Mouse (Mus musculus): ENCODE measurements around the gene Gm15319.
"Not testable (repeated sequence)": the region's sequence is repeated elsewhere in the genome, so short reads cannot be mapped to it uniquely, and the experiment has no call there.

The Gm15319 gene

GRCm38 (mm10) chr8:20363110-20363509 lies at the start of gene Gm15319:
TSS of gene Gm15319 (minus strand) at chr8:20363210.
- not testable (repeated sequence) for DNase-seq (ENCODE audit: low spot score in 2 of 2)

GRCm38 (mm10) chr8:20410355-20410754 lies 47.3 kb upstream of the Gm15319 start:
- DNase-seq (ENCODE audit: low spot score in 2 of 2): not testable (repeated sequence)

DNA sequence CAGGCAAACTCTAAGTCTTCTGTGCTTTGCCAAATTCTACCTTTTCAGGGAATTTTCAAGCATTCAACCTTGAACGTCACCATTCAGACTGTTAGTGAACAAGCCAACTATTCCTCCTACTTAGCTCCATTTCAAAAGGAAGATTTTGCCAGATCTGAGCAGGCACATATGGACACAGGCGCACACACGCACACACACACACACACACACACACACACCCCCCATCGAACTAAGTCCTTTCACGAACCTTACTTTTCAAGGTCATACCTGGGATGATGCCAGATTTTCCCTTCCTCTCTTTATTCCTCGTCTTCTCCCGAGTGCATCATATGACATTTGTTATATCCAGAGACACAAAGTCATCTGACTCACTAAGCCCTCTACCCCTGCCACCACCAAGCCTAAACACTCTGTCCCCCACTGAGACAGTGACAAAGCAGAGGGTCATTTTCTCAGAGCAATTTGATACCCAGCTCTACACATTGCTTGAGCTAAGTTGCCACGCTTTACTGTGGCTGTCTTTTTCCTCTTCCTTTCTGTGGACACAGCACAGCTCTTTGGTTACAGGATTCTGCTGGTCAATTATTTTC lies 45.5 kb upstream of the Gm15319 start:
- DNase-seq (ENCODE audit: low spot score in 2 of 2): not testable (repeated sequence)

GRCm38 (mm10) chr8:20389363-20389739 lies 26.3 kb upstream of the Gm15319 start:
- DNase-seq (ENCODE audit: low spot score in 2 of 2): peak; percentile 49 to 52

GRCm38 (mm10) chr8:20388706-20389362 lies 25.8 kb upstream of the Gm15319 start:
- DNase-seq (ENCODE audit: low spot score in 2 of 2): peak; percentile 58 to 59

GRCm38 (mm10) chr8:20387121-20387794 lies 24.2 kb upstream of the Gm15319 start:
- DNase-seq (ENCODE audit: low spot score in 2 of 2): peak in 1 of 2 experiments; percentile 47

DNA sequence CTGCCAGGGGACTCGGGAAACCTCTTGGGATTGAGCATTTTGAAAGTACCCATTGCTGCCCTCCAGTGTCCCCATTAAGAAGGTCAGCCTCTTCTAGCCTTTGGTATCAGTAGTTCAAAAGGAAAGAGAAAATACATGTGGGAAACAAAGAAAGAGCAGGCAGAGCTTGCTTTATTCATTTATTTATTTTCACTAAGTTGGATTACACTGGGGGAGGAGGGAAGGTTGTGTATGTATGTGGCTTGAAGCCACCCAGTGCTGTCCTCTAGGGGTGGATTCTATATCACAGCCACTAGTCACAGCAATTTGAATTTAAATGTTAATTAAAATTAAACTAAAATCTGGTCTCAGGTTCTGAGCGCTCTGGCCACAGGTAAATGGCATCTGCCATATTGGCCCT lies 22.0 kb upstream of the Gm15319 start:
- not testable (repeated sequence) for DNase-seq (ENCODE audit: low spot score in 2 of 2)

- DNase-seq (ENCODE audit: low spot score in 2 of 2): peak in 1 of 2 experiments; percentile 40
Measured at GRCm38 (mm10) chr8:20384131-20384530, 21.1 kb upstream of the Gm15319 start.

GRCm38 (mm10) chr8:20382146-20382545 lies 19.1 kb upstream of the Gm15319 start:
- not testable (repeated sequence) for DNase-seq (ENCODE audit: low spot score in 2 of 2)

DNA sequence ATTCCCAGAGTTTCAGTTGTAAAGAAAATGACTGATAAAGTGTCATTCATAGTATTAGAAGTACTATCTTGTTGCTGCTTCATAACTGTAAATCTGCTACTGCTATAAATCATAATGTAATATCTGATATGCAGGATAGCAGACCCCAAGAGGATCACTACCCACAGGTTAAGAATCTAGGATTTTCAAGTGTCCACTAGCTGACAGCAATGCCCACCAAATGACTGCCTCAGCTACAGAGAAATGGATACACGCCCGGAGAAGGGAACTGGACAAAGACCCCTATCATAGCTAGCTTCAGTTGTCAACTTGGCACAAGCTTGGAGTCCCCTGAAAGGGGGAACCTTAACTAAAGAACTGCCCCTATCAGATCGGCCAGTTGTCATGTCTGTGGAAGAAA lies 18.6 kb upstream of the Gm15319 start:
- DNase-seq (ENCODE audit: low spot score in 2 of 2): not testable (repeated sequence)

GRCm38 (mm10) chr8:20381239-20381620 lies 18.2 kb upstream of the Gm15319 start:
- not testable (repeated sequence) for DNase-seq (ENCODE audit: low spot score in 2 of 2)

GRCm38 (mm10) chr8:20380590-20381238 lies 17.7 kb upstream of the Gm15319 start:
- peak; percentile 13 to 18 for DNase-seq (ENCODE audit: low spot score in 2 of 2)

- not testable (repeated sequence) for DNase-seq (ENCODE audit: low spot score in 2 of 2)
Measured at GRCm38 (mm10) chr8:20379650-20380436, 16.8 kb upstream of the Gm15319 start.

- peak in 1 of 2 experiments; percentile 22 for DNase-seq (ENCODE audit: low spot score in 2 of 2)
Measured at GRCm38 (mm10) chr8:20378786-20379649, 16.0 kb upstream of the Gm15319 start.

- DNase-seq (ENCODE audit: low spot score in 2 of 2): peak in 1 of 2 experiments; percentile 42
Measured at GRCm38 (mm10) chr8:20378353-20378752, 15.3 kb upstream of the Gm15319 start.

DNA sequence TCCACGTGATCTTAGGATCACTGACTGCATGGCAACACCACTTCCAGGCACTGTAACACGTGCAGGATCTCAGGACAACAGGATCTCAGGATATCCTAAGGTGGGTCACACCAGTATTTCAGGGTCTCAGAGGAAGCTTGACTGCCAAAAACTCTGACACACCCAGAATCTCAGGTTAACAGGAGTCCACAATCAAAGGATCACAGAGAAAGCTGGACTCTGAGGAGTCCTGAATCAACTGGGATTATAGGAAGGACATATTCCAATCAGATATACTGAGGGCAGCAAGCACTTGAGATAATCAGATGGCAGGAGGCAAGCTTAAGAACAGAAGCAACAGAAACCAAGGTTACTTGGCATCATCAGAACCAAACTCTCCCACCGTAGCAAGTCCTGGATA lies 12.7 kb upstream of the Gm15319 start:
- not testable (repeated sequence) for DNase-seq (ENCODE audit: low spot score in 2 of 2)

DNA sequence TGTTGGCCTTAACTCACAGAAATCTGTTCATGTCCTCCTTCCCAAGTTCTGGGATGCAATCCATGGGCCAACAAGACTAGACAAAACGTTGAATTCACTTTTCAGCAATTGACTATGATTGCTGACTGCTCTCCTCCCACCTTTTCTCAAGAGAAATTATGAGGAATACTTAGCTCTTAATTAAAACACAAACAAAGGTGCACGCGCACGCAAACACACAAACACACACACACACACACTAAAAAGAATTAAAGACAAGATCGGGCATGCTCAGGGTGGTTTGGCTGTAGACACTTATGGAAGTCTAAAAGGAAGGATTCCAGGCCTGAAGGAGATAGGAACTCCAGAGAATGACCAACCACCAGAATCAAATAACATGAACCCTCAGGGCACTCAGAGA lies 6.6 kb downstream of the Gm15319 start:
- not testable (repeated sequence) for DNase-seq (ENCODE audit: low spot score in 2 of 2)

DNA sequence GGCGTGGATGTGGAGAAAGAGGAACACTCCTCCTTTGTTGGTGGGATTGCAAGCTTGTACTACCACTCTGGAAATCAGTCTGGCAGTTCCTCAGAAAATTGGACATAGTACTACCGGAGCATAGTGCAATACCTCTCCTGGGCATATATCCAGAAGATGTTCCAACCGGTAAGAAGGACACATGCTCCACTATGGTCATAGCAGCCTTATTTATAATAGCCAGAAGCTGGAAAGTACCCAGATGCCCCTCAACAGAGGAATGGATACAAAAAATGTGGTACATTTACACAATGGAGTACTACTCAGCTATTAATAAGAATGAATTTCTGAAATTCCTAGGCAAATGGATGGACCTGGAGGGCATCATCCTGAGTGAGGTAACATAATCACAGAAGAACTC lies 9.4 kb downstream of the Gm15319 start:
- peak in 1 of 2 experiments; percentile 7 for DNase-seq (ENCODE audit: low spot score in 2 of 2)

- not testable (repeated sequence) for DNase-seq (ENCODE audit: low spot score in 2 of 2)
Measured at GRCm38 (mm10) chr8:20302759-20303158, 60.3 kb downstream of the Gm15319 start.

DNA sequence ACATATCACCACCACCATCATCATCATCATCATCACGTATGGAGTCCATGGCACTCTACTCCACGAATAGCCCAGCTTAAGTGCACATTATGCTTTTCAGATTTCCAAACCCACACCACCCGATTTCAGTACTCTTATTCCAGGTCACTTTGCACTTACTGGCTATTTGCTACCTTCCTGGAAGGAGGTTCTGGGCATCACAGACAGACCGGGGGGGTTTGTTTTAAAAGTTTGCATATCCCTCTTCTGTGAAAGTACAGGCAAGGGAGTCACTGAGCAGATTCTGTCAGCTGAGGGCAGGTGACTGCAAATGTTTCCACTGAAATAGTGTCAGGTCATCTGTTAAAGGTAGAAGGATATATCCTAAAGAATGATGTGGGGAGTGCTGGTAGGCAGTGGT lies 63.0 kb downstream of the Gm15319 start:
- not testable (repeated sequence) for DNase-seq (ENCODE audit: low spot score in 2 of 2)
